Mouse (Mus musculus): ENCODE results near the gene Wdr31.
"Not testable (repeated sequence)": the region's sequence is repeated elsewhere in the genome, so short reads cannot be mapped to it uniquely, and the experiment has no call there.

Wdr31 gene

DNA sequence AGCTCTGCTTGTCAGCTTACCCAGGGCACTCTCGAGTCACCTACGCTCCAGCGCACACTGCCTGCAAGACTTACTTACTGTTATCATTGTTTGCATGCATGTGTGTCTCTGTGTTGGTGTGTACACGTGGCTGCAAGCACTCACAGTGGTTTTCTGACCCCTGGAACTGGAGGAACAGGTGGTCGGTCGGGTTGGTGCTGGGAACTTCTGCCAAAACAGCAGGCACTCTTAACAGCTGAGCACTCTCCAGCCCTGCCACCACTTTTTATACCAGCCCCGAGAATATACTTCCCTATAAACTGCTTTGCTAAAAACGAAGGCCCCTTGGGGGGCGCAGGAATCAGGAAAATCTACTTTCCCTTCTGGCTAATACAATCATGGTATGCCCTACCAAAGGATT is 23.5 kb upstream of the Wdr31 start:
- no peak for DNase-seq

DNA sequence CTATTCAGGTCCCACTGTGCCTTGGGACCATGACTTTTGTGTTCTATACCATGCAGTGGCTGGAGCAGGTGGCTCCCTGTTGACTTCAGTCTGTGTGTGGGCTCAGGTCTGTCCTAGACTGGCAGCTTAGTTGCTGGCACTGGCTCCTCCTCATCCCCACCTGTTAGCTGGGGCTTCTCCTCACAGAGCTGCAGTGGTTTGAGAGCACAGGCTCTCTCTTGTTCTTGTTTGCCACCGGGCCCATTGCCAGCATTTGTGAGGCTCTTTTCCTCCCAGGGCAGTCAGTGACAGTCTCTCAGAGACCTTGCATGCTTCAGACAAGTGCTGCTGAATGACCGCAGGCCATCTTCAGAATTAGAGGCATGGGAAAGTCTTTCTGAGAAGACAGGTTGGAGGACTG is 22.0 kb upstream of the Wdr31 start:
- DNase-seq = no peak

DNA sequence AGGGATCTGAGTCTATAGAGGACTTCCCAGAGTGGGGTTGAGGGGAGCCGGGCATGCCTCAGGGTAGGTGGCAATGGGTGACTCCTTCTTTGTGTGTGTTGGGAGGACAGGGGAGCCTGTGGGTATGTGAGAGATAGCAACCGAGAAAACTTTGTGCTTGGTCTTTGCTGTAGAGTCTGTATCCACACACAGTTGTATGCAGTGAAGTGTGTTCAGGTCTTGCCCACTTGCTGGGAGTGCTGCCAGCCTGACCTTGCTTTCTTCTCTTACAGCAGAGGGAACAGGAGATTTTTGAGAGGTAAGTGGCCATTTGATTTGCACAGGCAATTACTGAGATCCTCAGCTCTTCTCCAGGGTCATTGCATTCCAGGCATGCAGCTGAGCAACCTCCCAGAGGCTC is 17.2 kb upstream of the Wdr31 start:
- no peak for DNase-seq

DNA sequence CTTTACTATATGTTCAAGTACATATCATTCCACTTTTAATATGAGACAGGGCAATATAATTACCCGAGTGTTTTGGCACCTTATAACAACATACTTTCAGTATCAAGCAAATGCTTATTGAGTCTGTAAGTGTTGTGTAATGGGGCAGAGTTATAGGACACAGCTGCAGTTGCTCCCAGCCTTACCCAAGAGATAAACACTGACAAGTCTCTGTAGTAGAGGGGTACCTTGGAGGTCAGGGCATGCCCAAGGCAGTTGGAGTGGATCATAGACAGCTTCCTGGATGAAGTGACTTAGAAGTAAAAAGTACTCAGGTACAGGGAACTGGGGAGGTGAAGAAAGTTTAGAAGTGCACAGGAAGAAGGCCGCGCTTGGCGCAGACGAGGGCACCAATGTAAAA is 16.5 kb upstream of the Wdr31 start:
- DNase-seq = no peak

DNA sequence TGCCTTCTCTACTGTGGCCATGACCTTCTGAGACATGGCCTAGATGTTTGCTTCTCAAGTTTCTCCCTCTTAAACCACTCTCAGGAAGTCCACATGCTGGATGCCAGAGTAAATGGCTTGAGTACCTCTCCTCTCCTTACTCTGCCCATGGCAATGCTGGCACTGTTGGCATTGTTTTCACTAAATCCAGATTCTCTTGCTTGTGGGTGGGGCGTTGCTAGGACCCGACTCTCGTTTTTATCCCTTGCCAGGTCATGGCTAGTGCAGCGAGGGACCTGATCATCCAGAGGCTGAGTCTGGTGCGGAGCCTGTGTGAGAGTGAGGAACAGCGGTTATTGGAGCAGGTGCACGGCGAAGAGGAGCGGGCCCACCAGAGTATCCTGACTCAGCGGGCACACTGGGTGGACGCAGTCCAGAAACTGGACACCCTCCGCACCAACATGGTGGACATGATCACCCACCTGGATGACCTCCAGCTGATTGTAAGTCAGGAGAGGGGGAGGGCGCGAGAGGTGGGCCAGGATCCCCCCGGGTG is 15.5 kb upstream of the Wdr31 start:
- DNase-seq = no peak

DNA sequence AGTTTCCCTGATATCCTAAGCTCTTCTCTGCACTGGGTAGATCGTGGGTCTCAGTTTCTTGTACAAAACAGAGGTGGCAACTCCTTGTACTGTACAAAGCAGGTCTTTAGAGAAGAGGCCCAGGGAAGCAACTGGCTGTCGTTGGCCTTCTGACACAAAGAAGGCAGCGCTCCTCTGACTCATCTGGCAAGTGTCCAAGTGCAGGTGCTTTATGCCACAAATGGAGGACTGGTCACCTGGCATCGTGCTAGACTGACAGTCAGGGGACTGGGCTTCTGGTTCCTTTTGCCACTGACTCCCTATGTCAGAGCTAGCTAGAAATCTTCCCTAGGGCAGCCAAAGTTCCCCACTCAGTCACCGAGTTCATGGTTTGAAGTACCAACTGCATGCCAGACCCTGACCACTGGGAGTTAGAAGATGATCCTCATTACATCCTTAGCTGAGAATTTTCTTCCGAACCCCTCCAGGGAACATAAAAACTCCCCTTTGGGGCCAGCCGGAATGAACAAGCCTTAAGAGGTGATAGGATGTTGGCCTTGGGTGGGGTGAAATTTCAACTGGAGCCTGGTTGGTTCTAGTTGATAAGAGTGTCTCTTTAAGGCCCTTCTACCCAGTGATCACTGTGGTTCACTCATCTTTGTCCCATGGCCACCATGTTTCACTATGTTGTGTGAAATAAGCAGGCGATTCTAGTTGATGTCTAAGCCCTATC is 14.9 kb upstream of the Wdr31 start:
- no peak for DNase-seq

DNA sequence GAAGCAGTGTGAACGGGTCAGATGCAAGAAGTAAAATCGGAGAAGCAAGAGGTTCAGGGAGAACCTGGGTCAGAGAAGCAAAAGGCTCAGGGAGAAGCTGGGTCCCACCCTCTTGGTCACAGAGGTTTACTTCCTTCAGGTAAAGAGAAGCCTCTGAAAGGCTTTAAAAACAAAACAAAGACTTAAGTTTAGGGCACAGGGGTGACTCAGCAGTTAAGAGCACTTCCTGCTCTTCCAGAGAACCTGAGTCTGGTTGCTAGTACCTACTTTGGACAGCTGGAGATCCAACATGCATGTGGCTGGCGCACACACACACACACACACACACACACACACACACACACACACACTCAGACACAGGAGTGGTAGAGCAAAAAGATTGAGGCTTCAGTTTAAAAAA is 14.2 kb upstream of the Wdr31 start:
- no peak for DNase-seq

DNA sequence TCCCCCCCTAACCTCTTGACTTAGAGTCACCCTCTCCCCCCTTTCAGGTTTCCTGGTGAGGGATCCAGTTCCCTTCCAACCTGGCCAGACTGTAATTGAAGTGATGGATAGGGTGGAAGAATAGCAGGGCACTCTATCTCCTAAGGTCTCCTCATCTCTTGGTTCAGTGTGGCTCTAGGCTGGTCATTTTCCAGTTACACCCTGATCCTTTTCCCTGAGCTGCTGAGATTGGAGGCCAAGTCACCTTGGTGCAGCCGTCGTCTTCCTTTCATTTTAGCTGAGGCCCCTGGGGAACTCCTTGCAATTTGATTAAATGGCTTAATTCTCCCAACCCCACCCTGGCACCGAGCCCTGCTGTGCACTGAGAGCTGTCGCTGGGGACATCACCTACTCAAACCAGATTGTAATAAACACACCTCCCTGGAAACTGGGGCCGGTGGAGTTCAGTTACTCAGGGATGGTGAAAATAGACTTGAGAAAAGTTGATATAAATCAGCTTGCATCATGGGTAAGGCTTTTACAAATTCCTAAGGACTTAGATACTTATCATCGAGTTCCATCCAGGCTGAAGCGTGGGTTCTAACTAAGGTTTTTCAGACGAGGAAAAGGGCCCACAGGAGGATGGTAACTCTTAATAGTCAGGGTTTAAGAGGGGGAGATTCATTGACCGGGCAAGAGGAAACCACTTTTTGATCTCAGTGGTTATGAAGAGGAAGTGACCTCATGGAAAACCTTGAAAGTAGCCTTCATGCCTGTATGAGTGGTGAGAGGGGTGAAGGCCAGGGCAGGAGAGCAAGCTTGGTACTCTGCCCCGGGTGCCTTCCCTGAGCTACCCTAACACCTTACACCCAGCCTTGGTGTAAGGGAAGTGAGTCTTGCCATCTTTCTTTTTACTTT is 10.3 kb upstream of the Wdr31 start:
- no peak for DNase-seq

DNA sequence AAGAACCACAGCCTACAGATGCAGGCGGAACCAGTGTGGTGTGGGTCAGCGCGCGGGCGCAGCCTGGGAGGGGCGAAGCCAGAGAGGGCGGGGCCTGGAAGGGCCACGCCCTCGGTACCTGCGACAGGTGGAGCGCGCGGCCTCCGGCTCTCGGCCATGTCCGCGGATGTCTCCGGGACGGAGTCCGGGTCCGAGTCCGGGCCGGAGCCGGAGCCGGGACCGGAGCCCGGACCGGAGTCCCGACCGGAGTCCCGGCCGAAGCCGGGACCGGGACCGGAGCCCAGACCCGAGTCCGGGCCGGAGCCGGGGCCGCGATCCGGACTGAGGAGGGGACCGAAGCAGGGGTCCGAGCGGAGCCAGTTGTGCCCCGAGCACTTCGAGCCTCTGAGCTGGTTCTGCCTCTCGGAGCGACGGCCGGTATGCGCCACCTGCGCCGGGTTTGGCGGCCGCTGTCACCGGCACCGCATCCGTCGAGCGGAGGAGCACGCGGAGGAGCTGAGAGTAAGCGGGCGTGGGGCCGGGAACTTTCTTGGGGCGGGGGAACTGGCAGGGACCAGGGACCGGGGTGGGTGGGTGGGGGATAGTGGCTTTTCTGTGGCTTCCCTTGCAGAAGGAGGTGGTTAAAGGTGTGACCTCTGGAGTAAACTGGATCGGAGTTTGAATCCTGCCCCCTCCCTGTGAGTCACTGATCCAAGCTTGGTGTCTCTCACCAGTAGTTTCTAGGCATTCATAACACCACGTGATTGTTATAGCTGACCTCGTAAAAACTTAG is 9.4 kb upstream of the Wdr31 start, which contains the start of gene Bspry:
Gene Bspry, plus strand, starts transcription at position 117 of the 772 bp plus-strand sequence.
- DNase-seq = peak; percentile 29 to 47

DNA sequence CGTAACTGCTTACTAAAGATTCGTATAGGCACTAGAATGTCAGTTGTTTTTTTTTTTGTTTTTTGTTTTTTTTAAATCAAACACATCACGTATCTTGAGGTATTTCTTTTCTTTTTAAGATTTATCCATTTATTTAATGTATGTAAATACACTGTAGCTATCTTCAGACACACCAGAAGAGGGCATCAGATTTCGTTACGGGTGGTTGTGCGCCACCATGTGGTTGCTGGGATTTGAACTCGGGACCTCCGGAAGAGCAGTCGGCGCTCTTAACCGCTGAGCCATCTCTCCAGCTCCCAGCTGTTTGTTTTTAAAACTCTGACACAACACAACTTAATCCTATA is 8.9 kb upstream of the Wdr31 start:
- DNase-seq = not testable (repeated sequence)

DNA sequence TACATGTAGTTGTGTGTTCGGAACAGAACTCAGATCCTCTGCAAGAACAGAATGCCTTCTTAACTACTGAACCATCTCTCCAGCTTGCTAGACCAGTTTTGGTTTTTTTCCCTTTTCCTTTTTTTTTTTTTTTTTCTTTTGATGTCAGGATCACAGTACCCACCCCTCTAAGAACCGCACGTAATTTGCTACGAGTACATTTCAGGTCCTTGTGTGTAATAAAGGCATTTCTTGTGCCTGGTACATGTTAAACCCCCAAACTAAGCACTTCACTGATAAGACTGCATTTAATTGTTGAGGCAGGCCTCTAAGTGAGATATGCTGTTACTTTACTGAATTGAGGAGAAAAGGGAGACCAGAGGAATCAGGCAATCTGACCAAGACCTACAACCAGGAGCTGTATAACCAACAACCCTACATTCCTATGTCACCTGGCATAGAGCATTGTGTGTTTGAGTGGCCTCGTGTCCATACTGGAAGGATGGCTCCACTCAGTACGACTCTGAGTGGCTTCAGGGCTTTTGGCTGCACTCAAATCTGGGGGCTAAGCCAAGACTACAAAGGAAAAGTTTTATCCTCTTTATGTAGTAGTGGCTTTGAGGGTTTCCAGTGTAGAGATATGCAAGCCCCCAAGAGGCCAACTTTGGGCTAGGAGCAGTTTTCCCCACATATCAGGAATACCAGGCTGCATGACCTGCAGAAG is 7.0 kb upstream of the Wdr31 start:
- DNase-seq = no peak

DNA sequence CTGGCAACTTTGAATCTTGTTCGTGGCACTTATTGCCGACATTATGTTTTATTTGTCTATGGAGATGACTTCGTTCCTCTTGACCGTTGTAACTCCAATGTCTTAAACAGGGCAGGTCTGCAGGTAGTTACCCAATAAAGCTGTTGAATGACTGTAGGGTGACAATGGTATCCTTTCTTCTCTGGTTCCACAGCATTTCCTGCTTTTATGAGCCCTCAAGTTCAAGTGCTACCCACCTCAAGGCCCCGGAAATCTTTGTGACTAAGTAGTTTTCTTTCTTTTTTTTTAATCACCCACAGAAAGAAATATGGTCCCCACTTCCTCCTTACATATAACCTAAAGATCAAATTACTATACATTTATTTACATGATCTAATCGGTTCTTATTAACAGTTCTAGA is 5.1 kb upstream of the Wdr31 start:
- DNase-seq = no peak

DNA sequence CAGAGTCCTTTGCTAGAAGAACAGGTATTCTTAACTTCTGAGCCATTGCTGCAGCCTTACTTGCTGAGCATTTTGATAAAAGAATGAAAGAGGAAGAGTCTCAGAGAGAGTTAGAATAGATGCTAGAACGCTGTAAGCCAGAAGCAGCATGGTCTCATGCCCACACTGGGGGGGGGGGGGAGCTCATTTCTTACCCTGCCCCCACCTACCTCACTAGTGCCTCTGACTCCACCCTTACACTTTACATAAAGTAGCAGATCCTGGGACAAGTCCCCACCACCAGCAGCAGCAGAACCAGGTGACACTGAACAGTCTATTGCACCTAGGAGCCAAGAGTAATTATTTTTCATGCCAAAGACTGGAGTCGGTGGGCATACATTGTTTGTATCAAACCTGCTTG is 4.4 kb upstream of the Wdr31 start:
- DNase-seq = no peak

DNA sequence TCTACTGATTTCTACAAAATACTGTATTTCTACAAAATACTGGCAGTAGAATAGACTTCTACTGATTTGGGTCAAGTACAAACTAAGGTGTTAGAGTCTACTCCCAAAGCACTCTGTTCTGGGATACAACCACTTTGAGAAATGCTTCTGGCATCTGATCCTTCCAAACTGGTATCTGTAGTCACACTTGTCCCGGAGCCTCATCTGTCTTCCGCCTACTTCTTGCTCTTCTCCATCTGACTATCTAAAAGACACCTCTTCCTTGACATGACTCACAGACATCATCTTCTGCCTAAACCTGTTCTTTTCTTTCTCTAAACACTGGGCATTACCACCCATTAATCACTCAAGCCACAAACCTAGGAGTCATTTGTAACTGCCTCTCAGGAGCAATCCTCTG is 1.4 kb upstream of the Wdr31 start:
- no peak for DNase-seq

DNA sequence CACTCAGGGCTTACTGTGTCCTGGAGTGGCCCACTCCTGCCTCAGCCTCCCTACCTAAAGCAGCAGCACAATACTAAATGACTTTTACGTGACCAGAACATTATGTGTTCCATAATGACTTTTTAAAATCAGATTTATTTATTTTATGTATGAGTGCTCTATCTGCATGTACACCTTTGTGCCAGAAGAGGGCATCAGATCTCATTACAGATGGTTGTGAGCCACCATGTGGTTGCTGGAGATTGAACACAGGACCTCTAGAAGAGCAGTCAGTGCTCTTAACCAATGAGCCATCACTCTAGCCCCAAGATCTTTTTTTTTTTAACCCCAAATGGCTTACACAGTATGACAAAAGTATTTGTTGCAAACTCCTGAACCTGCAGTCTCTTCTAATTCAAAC is 2.5 kb downstream of the Wdr31 start:
- DNase-seq = no peak

DNA sequence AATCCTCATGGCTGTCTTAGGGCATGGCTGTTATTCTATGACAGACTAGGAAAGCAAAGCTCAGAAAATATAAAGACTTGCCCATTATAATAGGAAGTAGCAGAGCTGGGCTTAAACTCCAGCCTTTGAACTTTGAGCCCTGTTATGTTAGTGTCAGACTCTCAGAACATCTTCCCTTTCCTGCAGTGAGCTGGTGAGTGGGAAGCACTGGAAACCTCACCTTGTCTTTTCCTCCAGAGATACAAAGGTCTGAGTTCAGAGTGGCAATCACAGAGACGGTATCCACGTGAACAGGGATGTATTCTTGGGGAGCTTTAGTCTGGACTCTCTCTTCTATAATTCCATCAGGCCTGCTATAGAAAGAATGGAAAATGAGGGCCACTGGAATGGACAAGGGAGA is 7.6 kb downstream of the Wdr31 start:
- DNase-seq = no peak

DNA sequence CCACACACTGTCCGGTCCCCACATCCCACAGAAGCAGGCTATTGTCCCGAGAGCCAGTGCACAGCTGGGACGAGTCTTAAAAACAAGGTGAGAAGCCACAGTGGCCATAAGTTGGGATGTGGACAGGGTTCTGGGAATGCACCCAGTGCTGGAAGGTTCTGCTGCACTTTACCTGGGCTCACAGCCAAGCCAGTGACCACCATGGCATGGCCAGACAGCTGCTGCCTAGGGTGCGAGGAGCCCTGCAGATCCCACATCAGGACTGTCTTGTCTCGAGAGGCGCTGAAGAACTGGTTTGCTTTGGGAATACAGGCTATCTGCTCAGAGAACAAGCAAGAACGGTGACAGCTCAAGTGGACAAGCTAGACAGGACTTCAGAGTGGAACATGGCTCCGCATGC is 10.3 kb downstream of the Wdr31 start:
- DNase-seq = no peak

DNA sequence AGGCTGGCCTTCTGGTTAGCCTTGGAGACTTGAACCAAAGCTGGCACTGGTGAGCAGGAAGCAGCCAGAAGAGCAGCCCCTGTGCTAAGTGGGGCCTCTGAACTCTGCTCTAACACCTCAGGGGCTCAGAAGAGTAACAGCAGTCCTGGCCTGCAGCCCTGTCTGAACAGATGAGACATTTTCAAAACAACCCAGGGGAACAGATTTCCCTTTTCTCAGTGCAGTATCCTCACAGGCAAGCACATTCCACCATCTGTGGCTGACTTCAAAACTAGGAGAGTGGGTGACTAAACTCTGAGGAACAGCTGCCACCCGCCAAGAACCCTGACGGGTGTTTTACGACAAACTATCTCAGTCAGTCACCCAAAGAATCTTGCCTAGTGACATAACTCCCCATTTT is 11.6 kb downstream of the Wdr31 start:
- no peak for DNase-seq

DNA sequence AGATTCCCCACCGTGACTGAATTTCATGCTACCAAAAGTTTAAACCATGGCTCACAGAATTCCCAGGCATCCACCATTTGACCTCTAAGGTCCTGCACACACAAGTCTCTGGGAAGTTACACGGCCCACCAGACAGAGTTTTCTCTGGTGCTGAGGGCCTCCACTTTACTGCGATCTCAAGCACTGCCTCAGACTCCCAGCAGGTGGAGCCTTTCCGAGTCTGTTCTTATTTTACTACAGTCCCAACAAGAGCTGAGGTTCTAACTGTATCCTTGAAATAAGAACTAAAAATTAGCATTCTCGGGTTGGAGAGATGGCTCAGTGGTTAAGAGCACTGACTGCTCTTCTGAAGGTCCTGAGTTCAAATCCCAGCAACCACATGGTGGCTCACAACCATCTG is 15.7 kb downstream of the Wdr31 start:
- peak; percentile 40 to 48 for DNase-seq

DNA sequence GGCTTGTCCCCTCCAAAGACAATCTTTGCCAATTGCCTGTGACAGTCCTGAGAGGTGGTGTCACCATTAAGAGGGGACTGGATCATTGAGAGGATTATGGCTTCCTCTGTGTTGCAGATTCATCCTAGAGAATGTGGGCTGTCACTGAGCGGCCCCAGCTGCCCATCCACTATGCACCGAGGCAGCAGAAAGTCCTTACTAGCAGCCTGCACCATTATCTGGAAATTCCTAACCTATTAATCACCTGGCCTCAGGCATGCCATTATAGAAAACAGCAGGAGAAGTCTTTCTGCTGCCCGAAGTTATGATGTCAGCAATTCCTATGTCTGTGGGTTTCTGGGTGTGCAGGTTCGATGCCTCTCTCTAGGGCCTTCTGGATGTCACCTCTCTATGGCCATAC is 29.7 kb downstream of the Wdr31 start:
- no peak for DNase-seq

DNA sequence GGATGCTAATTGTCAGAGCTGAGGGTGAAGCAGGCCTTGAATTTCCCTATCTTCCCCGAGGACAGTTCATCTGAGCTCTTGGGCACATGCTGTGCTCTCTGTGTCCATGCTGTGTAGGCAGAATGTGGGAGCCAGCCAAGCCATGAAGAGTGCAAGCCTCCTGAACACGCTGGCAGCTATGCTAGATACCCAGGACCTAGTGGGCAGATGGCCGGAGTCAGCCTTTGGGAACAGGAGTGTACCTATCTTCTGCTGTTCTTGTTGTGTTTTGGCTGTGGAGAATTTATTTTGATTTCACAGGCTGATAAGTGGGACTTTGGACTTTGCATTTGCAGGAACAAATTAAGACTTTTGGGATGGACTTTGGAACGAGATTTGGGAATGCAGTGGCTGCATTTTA is 30.2 kb downstream of the Wdr31 start:
- DNase-seq = peak; percentile 81 to 87

DNA sequence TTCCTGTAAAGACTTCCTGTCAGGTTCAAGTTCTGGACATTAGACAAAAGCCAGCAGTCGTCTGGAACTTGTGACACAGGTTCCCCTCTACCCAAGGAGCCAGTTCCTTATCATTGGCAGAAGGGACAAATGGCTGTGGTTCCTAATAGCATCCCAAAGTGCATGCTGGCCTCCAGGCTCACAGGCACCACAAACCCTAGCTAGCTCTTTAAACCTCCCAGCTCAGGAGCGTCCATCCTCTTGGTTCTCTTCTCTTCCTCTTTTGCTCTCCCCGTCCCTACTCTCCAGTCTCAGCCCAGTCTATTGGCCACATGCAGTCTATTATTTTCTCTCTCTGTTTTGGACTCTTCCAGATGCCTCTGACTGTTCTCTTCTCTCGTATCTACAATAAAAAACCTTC is 30.9 kb downstream of the Wdr31 start:
- no peak for DNase-seq

DNA sequence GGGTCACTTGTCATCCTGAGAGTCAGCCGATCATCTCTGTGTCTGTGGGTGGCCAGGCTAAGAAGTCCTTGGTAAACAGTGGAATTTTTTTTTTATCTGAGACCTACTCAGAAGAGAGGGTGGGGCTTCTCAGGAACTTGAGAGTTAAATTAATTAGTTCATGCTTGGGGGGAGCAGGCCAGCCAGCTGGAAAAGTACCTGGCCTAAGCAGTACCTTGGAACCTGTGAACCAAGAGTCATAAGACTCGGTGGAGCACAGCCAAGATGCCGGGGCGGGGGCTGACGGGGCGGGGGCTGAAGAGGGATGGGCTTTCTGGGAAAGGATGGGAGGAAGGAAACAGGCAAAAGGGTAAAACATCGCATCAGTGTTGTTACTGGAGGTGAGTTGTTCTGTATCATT is 32.8 kb downstream of the Wdr31 start:
- no peak for DNase-seq
